Comparison of ENCODE assay signal across 8 mouse cellular contexts in genomic region chr2:6267537-6267936, GRCm38 (mm10). TPM values are rescaled to one million over a fixed set of nuclear protein-coding genes. Genes with fewer than 3 reads are reported as not detected.
DNase-seq lines count a peak whose midpoint lies in the region; ATAC-seq and TF ChIP-seq lines count a peak whose summit lies in the region.

No protein-coding gene starts in this region.

- H3K4me2 ChIP-seq in embryonic facial prominence, embryonic 13.5 days: peak overlapping the region; percentile 15; the same call in 1 of the 2 replicates
- peak overlapping the region; percentile 55 for H3K4me2 ChIP-seq in heart, embryonic 13.5 days

- H3K27me3 ChIP-seq in embryonic facial prominence, embryonic 13.5 days: no peaks in the 10 kb centered on the region
- H3K27me3 ChIP-seq in heart, embryonic 13.5 days (replicated peaks): no peaks in the 10 kb centered on the region
- no peaks in the 10 kb centered on the region for H3K27me3 ChIP-seq in thymus, adult 2 months (ENCODE audit: control insufficient read depth, insufficient read depth, low read length)

- H3K36me3 ChIP-seq in embryonic facial prominence, embryonic 13.5 days: no peaks in the 10 kb centered on the region
- no peaks in the 10 kb centered on the region for H3K36me3 ChIP-seq in heart, embryonic 13.5 days
- H3K36me3 ChIP-seq in thymus, adult 2 months (ENCODE audit: control insufficient read depth, insufficient read depth, low read length): no peaks in the 10 kb centered on the region

- TF ChIP-seq POLR2A in thymus, adult 2 months (IDR thresholded peaks at IDR 0.05; ENCODE audit: control insufficient read depth, extremely low read depth, insufficient read depth, low read length, poor library complexity): no peak

- 37% methylated on average over 9 of the region's 9 CpGs for WGBS in embryonic facial prominence, embryonic 13.5 days
- 17% methylated on average over 9 of the region's 9 CpGs for WGBS in heart, embryonic 13.5 days
- WGBS in thymus, adult 2 months: 19% methylated on average over 9 of the region's 9 CpGs

- H3K4me1 ChIP-seq in embryonic facial prominence, embryonic 13.5 days: peaks cover 15% of the 10 kb centered on the region; the same call in 1 of the 2 replicates
- H3K4me1 ChIP-seq in heart, embryonic 13.5 days: peaks cover 39% of the 10 kb centered on the region
- no peaks in the 10 kb centered on the region for H3K4me1 ChIP-seq in thymus, adult 2 months (replicated peaks; ENCODE audit: control insufficient read depth, insufficient read depth, low read length)

- TF ChIP-seq CTCF in thymus, adult 2 months (IDR thresholded peaks at IDR 0.05; ENCODE audit: borderline replicate concordance, control insufficient read depth, extremely low read depth, insufficient read depth, low read length, poor library complexity): no peak

- no peak overlapping the region for H3K27ac ChIP-seq in embryonic facial prominence, embryonic 13.5 days
- peak overlapping the region; percentile 65 for H3K27ac ChIP-seq in heart, embryonic 13.5 days (replicated peaks)
- H3K27ac ChIP-seq in thymus, adult 2 months (ENCODE audit: control insufficient read depth, insufficient read depth, low read length): no peak overlapping the region

- H3K4me3 ChIP-seq in embryonic facial prominence, embryonic 13.5 days: no peak overlapping the region
- H3K4me3 ChIP-seq in heart, embryonic 13.5 days: no peak overlapping the region
- no peak overlapping the region for H3K4me3 ChIP-seq in thymus, adult 2 months (ENCODE audit: control insufficient read depth, insufficient read depth, low read length)

- ATAC-seq in embryonic facial prominence, embryonic 13.5 days (ENCODE audit: insufficient number of reproducible peaks, insufficient read depth, low FRiP score, low TSS enrichment, low read depth): no peak
- peak; percentile 32; the same call in 1 of the 2 replicates for ATAC-seq in heart, embryonic 13.5 days (ENCODE audit: extremely low read depth, insufficient number of reproducible peaks, low FRiP score, low TSS enrichment)

- peak; percentile 16 for DNase-seq in retina, adult 2 months (ENCODE audit: low read depth, low spot score)
- DNase-seq in retina, embryonic 14.5 days (ENCODE audit: low spot score): no peak
- peak; percentile 49 to 59 for DNase-seq in kidney, postnatal 25 days
- DNase-seq in lung, postnatal 14 days: peak; percentile 80
- peak; percentile 70 for DNase-seq in right cerebral cortex, postnatal 14 days
- no peak for DNase-seq in thymus, adult 2 months

- H3K9me3 ChIP-seq in embryonic facial prominence, embryonic 13.5 days: no peaks in the 10 kb centered on the region; the same call in 1 of the 2 replicates
- 0 out of 2 replicates have a peak, but pooled peaks cover 7% of the 10 kb centered on the region for H3K9me3 ChIP-seq in heart, embryonic 13.5 days

- H3K9ac ChIP-seq in embryonic facial prominence, embryonic 13.5 days: no peak overlapping the region
- H3K9ac ChIP-seq in heart, embryonic 13.5 days: peak overlapping the region; percentile 58

RNA-seq across cellular contexts. Expression of gene Echdc3, which starts 54.7 kb away (rescaled TPM):
- polyA plus RNA-seq in embryonic facial prominence, embryonic 13.5 days (2015; fragmentation: Nextera tagmentation; extraction: Ambion mirVana): 3.0 and 3.6 TPM in 2 replicates
- 7.7 and 8.8 TPM in 2 replicates for polyA plus RNA-seq in heart, embryonic 13.5 days (2015; fragmentation: Nextera tagmentation; extraction: Ambion mirVana)
- 3.9 and 5.3 TPM in 2 replicates for polyA plus RNA-seq in thymus, adult 2 months (2012; rRNA removed)

RNA-seq across cellular contexts. Expression of gene Usp6nl, which starts 54.9 kb away (rescaled TPM):
- polyA plus RNA-seq in embryonic facial prominence, embryonic 13.5 days (2015; fragmentation: Nextera tagmentation; extraction: Ambion mirVana): 9.7 and 10.9 TPM in 2 replicates
- 4.6 and 5.5 TPM in 2 replicates for polyA plus RNA-seq in heart, embryonic 13.5 days (2015; fragmentation: Nextera tagmentation; extraction: Ambion mirVana)
- polyA plus RNA-seq in thymus, adult 2 months (2012; rRNA removed): 7.2 and 8.5 TPM in 2 replicates

Comparison
In these comparisons a context has a peak if more than half of its experiments do, and no peak if none do; other contexts are left out.
1. DNase-seq: peak in retina, adult 2 months (single experiment), kidney, postnatal 25 days (2 of 2), lung, postnatal 14 days (single experiment) and right cerebral cortex, postnatal 14 days (single experiment); none in retina, embryonic 14.5 days (single experiment) and thymus, adult 2 months (single experiment).